Mouse (Mus musculus): ENCODE results near the gene Olfr267.

Gene Olfr267

DNA sequence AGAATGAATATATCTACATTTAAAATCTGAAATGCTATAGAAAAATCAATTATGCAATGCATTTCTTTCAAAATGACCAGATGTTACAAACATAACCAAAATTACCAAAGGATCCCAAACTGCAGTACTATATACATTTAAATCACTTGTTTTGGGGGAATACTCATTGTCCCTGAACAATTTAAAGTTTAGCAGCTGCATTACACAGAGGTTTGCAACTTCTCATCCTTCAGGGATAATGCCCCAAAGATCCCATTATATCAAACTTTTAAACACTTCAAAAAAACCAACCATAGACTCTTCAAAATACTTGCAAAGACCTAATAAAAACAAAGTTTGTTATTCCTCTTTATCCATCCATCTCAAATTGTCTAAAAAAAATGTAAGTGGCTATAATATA, at the start of gene Olfr267:
TSS of gene Olfr267 (minus strand) at position 101 of the 400 bp plus-strand sequence.
- no peak for DNase-seq

GRCm38 (mm10) chr4:58832908-58833307, 45.4 kb upstream of the Olfr267 start:
- no peak for DNase-seq

DNA sequence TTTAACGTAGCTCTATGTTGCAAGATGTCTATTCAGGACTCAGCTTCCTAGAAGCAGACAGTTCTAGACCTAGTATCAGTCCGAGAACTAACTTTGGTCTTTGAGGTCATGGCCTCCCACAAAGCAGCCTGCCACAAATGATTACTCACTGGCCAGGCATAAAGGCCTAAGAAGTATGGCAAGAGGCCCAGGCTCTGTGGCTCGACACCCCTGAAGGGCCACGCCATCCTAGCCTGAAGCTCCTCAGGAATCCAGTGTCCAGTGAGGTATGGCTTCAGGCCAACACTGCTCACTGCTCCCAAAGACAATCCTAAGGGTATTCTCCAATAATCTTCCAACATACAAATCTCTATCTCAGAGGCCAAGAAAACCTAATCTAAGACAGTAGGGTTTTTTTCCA, 38.4 kb upstream of the Olfr267 start:
- no peak for DNase-seq

- DNase-seq, result no peak
These were observed 857 bp downstream of the Olfr267 start for GRCm38 (mm10) chr4:58786659-58787058.

DNA sequence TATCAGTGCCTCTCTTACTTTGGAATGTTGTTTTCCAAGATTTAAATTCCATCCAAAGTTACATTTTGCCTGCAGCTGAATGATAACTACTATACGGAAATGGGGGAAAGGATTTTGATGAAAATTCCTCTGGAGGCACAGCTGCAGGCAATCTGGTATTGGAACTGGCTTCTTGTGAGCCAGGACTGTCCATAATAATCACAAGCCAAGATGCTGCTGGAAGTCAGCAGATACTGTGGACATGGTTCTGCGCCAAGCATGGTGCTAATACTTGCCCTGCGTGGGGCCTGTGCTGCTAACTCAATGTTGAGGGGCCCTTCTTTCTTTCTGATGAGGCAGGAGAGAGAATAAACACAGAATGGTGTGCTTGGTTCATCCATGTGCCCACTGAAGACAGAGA, 24.1 kb downstream of the Olfr267 start:
- no peak for DNase-seq

DNA sequence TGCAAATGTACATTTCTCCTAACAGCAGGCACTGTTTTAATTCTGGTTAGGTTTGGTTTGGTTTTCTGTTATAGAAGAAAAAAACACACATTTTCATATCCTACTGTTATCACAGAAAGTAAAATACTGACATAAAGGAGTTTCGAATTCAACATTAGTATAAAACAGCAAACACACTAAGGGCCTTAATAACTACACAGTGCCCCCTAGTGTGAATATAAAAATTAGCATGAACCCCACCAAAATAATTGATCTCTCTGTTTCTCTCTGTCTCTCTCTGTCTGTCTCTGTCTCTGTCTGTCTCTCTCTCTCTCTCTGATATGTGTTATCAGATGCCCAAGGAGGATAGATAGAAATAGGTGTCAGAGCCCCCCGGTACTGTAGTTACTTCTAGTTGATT, 38.0 kb downstream of the Olfr267 start:
- no peak for DNase-seq

- DNase-seq, result peak; percentile 36
These were observed 38.4 kb downstream of the Olfr267 start for GRCm38 (mm10) chr4:58749101-58749500.

GRCm38 (mm10) chr4:58745583-58746222, 41.8 kb downstream of the Olfr267 start:
- no peak for DNase-seq

GRCm38 (mm10) chr4:58736867-58737633, 50.5 kb downstream of the Olfr267 start:
- no peak for DNase-seq

Measured in kidney, adult 11 months (tissue).